Mouse (Mus musculus) bone marrow macrophage, adult 2 months (primary cell): ENCODE measurements around the gene Tnfaip8l1.

Source experiments
- CTCF ChIP-seq: IDR thresholded peaks from 2 replicates; pipeline ENCODE4 v1.5.1; 2012; ENCODE audit warnings: low read depth, mild to moderate bottlenecking, low read length, moderate library complexity
- POLR2A ChIP-seq: IDR thresholded peaks from 2 replicates; pipeline ENCODE4 v1.6.1; 2012; ENCODE audit warnings: mild to moderate bottlenecking, low read depth, low read length, borderline replicate concordance

DNA sequence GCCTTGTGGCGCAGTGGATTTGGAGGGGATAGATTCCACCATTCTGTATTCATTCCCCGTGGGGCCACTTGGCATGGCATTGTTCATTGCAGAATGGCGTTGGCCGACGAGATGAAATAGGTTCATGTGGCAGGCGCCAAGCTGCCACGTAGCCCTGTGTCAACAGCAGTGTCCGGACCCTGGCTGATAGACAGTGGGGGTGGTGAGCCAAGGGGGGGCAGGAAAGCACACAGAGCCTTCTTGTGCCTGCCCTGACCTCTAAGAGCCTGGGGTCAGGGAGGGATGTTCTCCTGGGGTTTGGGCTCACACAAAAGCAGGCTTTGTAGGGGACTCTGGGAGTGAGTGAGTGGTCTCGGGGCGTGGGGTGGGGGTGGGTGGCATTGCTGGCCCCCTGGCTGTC lies 8.4 kb downstream of the Tnfaip8l1 start:
- no peak for TF ChIP-seq POLR2A
- TF ChIP-seq CTCF: no peak
